Comparison of ENCODE assay signal across 8 mouse cellular contexts in the genomic region with DNA sequence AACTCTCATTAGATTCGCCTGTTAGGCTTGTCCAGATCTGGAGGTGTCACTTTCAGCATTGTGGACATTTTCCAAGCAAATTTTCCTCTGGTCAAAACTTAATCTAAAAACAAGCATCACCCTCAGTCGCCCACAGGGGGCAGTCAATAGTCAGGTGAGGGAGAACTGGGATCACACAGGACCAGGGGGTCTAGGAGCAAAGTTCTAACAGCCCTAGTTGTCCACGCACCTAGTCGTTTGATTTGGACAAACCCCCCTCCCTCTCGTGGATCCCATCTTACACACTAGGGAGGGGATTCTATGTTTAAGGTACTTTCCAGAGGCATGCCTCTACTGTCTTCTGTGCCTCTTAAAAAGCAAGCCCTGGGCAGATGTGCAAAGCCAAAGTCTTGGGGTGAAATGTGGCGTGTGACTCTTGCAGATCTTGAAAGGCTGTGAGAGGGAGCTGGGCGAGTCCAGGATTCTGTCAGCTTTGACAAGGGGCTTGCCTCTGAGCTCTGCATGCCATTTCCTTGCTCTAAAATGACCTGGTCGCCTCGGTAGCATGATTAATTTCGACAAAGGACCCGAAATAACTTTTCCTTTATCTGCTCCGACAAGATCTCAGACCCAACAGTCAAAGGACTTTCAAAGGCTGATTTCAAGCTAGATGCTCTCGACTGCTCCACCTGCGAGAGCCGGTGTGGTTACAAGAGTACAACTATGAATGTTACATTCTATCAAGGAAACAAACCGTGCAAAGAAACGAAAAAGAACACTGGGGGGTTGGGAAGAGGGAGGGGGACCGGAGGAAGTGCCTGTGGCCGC. TPM values are rescaled to one million over a fixed set of nuclear protein-coding genes. Genes with fewer than 3 reads are reported as not detected.
DNase-seq lines count a peak whose midpoint lies in the region; ATAC-seq and TF ChIP-seq lines count a peak whose summit lies in the region.

No protein-coding gene starts in this region.

- peaks cover 48% of the 10 kb centered on the region for H3K27me3 ChIP-seq in E14TG2a.4 (ENCODE audit: insufficient read depth, low read length)
- peaks cover 5% of the 10 kb centered on the region; the same call in 1 of the 2 replicates for H3K27me3 ChIP-seq in forebrain, embryonic 16.5 days (replicated peaks; ENCODE audit: control insufficient read depth, insufficient read depth, low read length)
- H3K27me3 ChIP-seq in intestine, postnatal 0 days (replicated peaks; ENCODE audit: control insufficient read depth, insufficient read depth, low read length) = peaks cover 14% of the 10 kb centered on the region
- peaks cover 36% of the 10 kb centered on the region for H3K27me3 ChIP-seq in lung, embryonic 15.5 days

- peak; percentile 78 for DNase-seq in A20 (ENCODE audit: low read depth, low spot score)
- DNase-seq in cerebellum, adult 18-20 months = peak; percentile 28 to 37
- peak; percentile 85 for DNase-seq in retina, postnatal 1 day

- no peaks in the 10 kb centered on the region for H3K9me3 ChIP-seq in E14TG2a.4 (ENCODE audit: low read length)
- no peaks in the 10 kb centered on the region for H3K9me3 ChIP-seq in forebrain, embryonic 16.5 days (ENCODE audit: control insufficient read depth, low read length)
- H3K9me3 ChIP-seq in intestine, postnatal 0 days (ENCODE audit: control insufficient read depth) = no peaks in the 10 kb centered on the region
- H3K9me3 ChIP-seq in lung, embryonic 15.5 days = no peaks in the 10 kb centered on the region

- peaks cover 10% of the 10 kb centered on the region for H3K36me3 ChIP-seq in E14TG2a.4 (ENCODE audit: insufficient read depth, low read length)
- no peaks in the 10 kb centered on the region for H3K36me3 ChIP-seq in forebrain, embryonic 16.5 days (ENCODE audit: control insufficient read depth, insufficient read depth)
- no peaks in the 10 kb centered on the region for H3K36me3 ChIP-seq in intestine, postnatal 0 days (ENCODE audit: control insufficient read depth, insufficient read depth)
- H3K36me3 ChIP-seq in lung, embryonic 15.5 days = peaks cover 2% of the 10 kb centered on the region; the same call in 1 of the 2 replicates

- H3K27ac ChIP-seq in forebrain, embryonic 16.5 days (ENCODE audit: low read length) = no peak overlapping the region
- H3K27ac ChIP-seq in intestine, postnatal 0 days (ENCODE audit: low read depth, low read length) = no peak overlapping the region
- H3K27ac ChIP-seq in lung, embryonic 15.5 days = peak overlapping the region; percentile 15; the same call in 1 of the 2 replicates

- TF ChIP-seq CTCF in E14TG2a.4 (conservative IDR thresholded peaks at IDR 0.05; ENCODE audit: low read length) = peak; percentile 57
- TF ChIP-seq CTCF in intestine, postnatal 0 days (IDR thresholded peaks at IDR 0.05; ENCODE audit: low read depth) = peak; percentile 79

- H3K4me2 ChIP-seq in forebrain, embryonic 16.5 days (ENCODE audit: low read length) = peak overlapping the region; percentile 96
- peak overlapping the region; percentile 99 for H3K4me2 ChIP-seq in intestine, postnatal 0 days (replicated peaks; ENCODE audit: low read depth)
- peak overlapping the region; percentile 98 for H3K4me2 ChIP-seq in lung, embryonic 15.5 days

- WGBS in forebrain, embryonic 16.5 days = 5% methylated on average over 19 of the region's 19 CpGs
- WGBS in intestine, postnatal 0 days = 6% methylated on average over 19 of the region's 19 CpGs
- WGBS in lung, embryonic 15.5 days = 4% methylated on average over 19 of the region's 19 CpGs

- H3K4me1 ChIP-seq in E14TG2a.4 (replicated peaks; ENCODE audit: low read depth, low read length) = peaks cover 17% of the 10 kb centered on the region
- H3K4me1 ChIP-seq in forebrain, embryonic 16.5 days (replicated peaks; ENCODE audit: control insufficient read depth, insufficient read depth, low read length) = peaks cover 18% of the 10 kb centered on the region
- H3K4me1 ChIP-seq in intestine, postnatal 0 days (replicated peaks; ENCODE audit: control insufficient read depth, insufficient read depth, low read length) = no peaks in the 10 kb centered on the region
- H3K4me1 ChIP-seq in lung, embryonic 15.5 days = peaks cover 18% of the 10 kb centered on the region

- peak overlapping the region; percentile 59; the same call in 1 of the 2 replicates for H3K9ac ChIP-seq in forebrain, embryonic 16.5 days (replicated peaks; ENCODE audit: low read depth, low read length)
- no peak overlapping the region for H3K9ac ChIP-seq in intestine, postnatal 0 days (ENCODE audit: low read depth, low read length)
- H3K9ac ChIP-seq in lung, embryonic 15.5 days = peak overlapping the region; percentile 61

- H3K4me3 ChIP-seq in E14TG2a.4 (replicated peaks; ENCODE audit: low read length) = peak overlapping the region; percentile 88
- peak overlapping the region; percentile 56 for H3K4me3 ChIP-seq in forebrain, embryonic 16.5 days (replicated peaks; ENCODE audit: low read length)
- H3K4me3 ChIP-seq in intestine, postnatal 0 days (ENCODE audit: low read depth, low read length) = peak overlapping the region; percentile 67
- H3K4me3 ChIP-seq in lung, embryonic 15.5 days = peak overlapping the region; percentile 75

- no peak for ATAC-seq in forebrain, embryonic 16.5 days
- ATAC-seq in intestine, postnatal 0 days = no peak
- ATAC-seq in lung, embryonic 15.5 days (ENCODE audit: borderline replicate concordance, extremely low read depth, low FRiP score, low TSS enrichment) = no peak
- no peak for ATAC-seq in monocyte, adult 5-6 weeks (replicated peaks; ENCODE audit: insufficient number of reproducible peaks, low FRiP score, low TSS enrichment, poor library complexity, severe bottlenecking)

RNA-seq across cellular contexts. Expression of a gene that starts 2.5 kb away (rescaled TPM):
- polyA plus RNA-seq in forebrain, embryonic 16.5 days (2015; fragmentation: Nextera tagmentation; extraction: Ambion mirVana) = 3.0 and 3.6 TPM in 2 replicates
- polyA plus RNA-seq in intestine, postnatal 0 days (2015; fragmentation: Nextera tagmentation; extraction: Ambion mirVana) = 2.9 and 3.0 TPM in 2 replicates
- polyA plus RNA-seq in lung, embryonic 15.5 days (2015; fragmentation: Nextera tagmentation; extraction: Ambion mirVana) = 6.0 and 8.9 TPM in 2 replicates
- total RNA-seq in monocyte, adult 5-6 weeks (2017) = 9.9 to 15.6 TPM (median 14.3 TPM) in 3 replicates

Comparison
In these comparisons a context has a peak if more than half of its experiments do, and no peak if none do; other contexts are left out.
1. DNase-seq: peak in every context shown above with its lines; median percentile 85 in retina, postnatal 1 day; 78 in A20; 32 in cerebellum, adult 18-20 months.